Mouse (Mus musculus) lung, embryonic 16.5 days (tissue): ENCODE measurements around the gene Olfr1255. TPM values are rescaled to one million over a fixed set of nuclear protein-coding genes. Genes with fewer than 3 reads are reported as not detected.

Experiments used
- ATAC-seq: fragments of 200-750 bp; cut with Nextera tagmentation; 2 replicates; pipeline ENCODE4 v1.8.0; 2017; ENCODE audit warnings: low read depth, mild to moderate bottlenecking, moderate library complexity
- H3K27ac ChIP-seq: fragments of 300-500 bp; sonication (generic); 2 replicates; pipeline ENCODE4 v1.5.1; 2014; ENCODE audit warnings: mild to moderate bottlenecking, control low read depth, low read length
- H3K27me3 ChIP-seq: fragments of 300-500 bp; sonication (generic); 2 replicates; pipeline ENCODE4 v1.6.1; 2014; ENCODE audit warnings: low read depth, low read length, mixed read lengths; ENCODE audit not compliant: control insufficient read depth, insufficient read depth
- H3K36me3 ChIP-seq: fragments of 300-500 bp; sonication (generic); 2 replicates; pipeline ENCODE4 v1.6.1; 2014; ENCODE audit warnings: low read length; ENCODE audit not compliant: control insufficient read depth, insufficient read depth
- H3K4me1 ChIP-seq: fragments of 300-500 bp; sonication (generic); replicated peaks from 2 replicates; pipeline ENCODE4 v1.6.1; 2014; ENCODE audit warnings: low read length, mixed read lengths; ENCODE audit not compliant: control insufficient read depth, insufficient read depth
- H3K4me2 ChIP-seq: fragments of 300-500 bp; sonication (generic); 2 replicates; pipeline ENCODE4 v1.6.1; 2014; ENCODE audit warnings: low read depth, low read length, control low read depth
- H3K4me3 ChIP-seq: fragments of 300-500 bp; sonication (generic); 2 replicates; pipeline ENCODE4 v1.5.1; 2014; ENCODE audit warnings: mild to moderate bottlenecking, low read length, control low read depth
- H3K9ac ChIP-seq: fragments of 300-500 bp; sonication (generic); 2 replicates; pipeline ENCODE4 v1.6.1; 2014; ENCODE audit warnings: low read length, control low read depth
- H3K9me3 ChIP-seq: fragments of 300-500 bp; sonication (generic); 2 replicates; pipeline ENCODE4 v1.6.1; 2016; ENCODE audit warnings: low read length; ENCODE audit not compliant: control insufficient read depth
- WGBS: fragments of 180-500 bp; shearing (Covaris S2); extraction: QIAGEN DNeasy Blood & Tissue Kit; methylation state at CpG from one replicate; pipeline ENCODE4 v1.1.7; 2014; 5-methylcytosine and 5-hydroxymethylcytosine counted together
- polyA plus RNA-seq: library from polyadenylated mRNA; unstranded; fragments of >200 nt; fragmentation: Nextera tagmentation; extraction: Ambion mirVana; gene quantifications from 2 replicates; pipeline ENCODE4 v1.2.1, GENCODE M21; 2015

Gene Olfr1255
- not detected in 2 replicates for polyA plus RNA-seq

DNA sequence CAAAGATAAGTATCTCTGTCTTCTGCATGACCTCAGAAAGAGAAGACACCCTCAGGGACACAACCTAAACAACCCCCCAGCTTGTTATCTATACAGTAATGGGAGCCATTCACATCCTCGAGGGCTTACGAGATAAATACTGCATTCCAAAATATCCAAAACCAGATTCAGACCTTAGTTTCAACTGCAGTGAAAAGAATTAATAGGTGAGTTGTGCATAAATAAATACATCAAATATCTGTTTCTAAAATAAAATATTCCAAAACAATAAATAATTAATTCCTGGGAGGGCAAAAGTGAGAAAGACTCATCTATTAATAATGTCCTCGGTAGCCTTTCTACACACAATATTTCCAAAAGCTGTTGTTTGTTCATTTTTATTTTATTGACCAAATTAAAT, at the start of gene Olfr1255:
Gene Olfr1255, plus strand, starts transcription at position 301 of the 400 bp plus-strand sequence.
- no peak for ATAC-seq
- H3K4me3 ChIP-seq, result no peak within 1 kb of the TSS
- H3K27me3 ChIP-seq, result no peaks in the 10 kb centered on the region
- no peak within 1 kb of the TSS for H3K27ac ChIP-seq
- H3K4me1 ChIP-seq, result no peaks in the 10 kb centered on the region
- no peaks in the 10 kb centered on the region for H3K9me3 ChIP-seq
- no peak within 1 kb of the TSS for H3K4me2 ChIP-seq
- WGBS, result 76% methylated on average over 3 of the region's 3 CpGs
- no peak within 1 kb of the TSS for H3K9ac ChIP-seq
- no peaks in the 10 kb centered on the region for H3K36me3 ChIP-seq

- Histone ChIP-seq H3K9ac (no peak within 1 kb of the TSS), H3K36me3 (no peaks in the 10 kb centered on the region), H3K4me2 (no peak within 1 kb of the TSS), H3K9me3 (no peaks in the 10 kb centered on the region), H3K27ac (no peak within 1 kb of the TSS), H3K27me3 (no peaks in the 10 kb centered on the region), H3K4me3 (no peak within 1 kb of the TSS), H3K4me1 (no peaks in the 10 kb centered on the region)
- no peak for ATAC-seq
Measured at GRCm38 (mm10) chr2:89793519-89793918, 18.3 kb upstream of the Olfr1255 start, which contains the start of gene Olfr1254. Olfr1254 (minus strand) TSS chr2:89793619.

GRCm38 (mm10) chr2:89799583-89799982, 12.3 kb upstream of the Olfr1255 start:
- no peaks in the 10 kb centered on the region for H3K27me3 ChIP-seq

DNA sequence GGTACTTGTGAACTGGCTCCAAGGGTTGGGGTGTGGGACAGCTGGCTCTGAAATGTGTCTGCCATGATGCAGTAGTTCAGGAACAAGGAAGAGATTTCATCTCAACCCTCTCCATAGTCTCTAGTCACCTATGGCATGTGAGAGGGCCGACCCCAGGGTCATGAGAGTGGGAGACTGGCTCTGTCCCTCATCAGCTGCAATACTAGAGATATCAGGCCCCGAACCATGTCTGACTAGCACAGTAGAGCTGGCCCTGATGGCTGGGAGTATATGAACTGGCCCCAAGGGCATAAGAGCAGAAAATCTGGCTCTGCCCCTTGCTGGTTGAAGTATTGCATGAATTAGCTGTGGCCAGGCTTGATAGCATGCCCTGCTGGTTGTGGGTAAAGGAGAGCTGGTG, 1.1 kb upstream of the Olfr1255 start:
- Histone ChIP-seq H3K9me3 (no peaks in the 10 kb centered on the region), H3K36me3 (no peaks in the 10 kb centered on the region), H3K27me3 (no peaks in the 10 kb centered on the region), H3K4me2 (no peak overlapping the region), H3K4me1 (no peaks in the 10 kb centered on the region), H3K9ac (no peak overlapping the region), H3K4me3 (no peak overlapping the region), H3K27ac (no peak overlapping the region)
- 69% methylated on average over 2 of the region's 2 CpGs for WGBS
- ATAC-seq, result no peak

More at GRCm38 (mm10) chr2:89799583-89799982, 12.3 kb upstream of the Olfr1255 start:
- no peak overlapping the region for H3K4me3 ChIP-seq
- H3K4me2 ChIP-seq, result no peak overlapping the region
- H3K27ac ChIP-seq, result no peak overlapping the region
- no peak for ATAC-seq
- no peaks in the 10 kb centered on the region for H3K36me3 ChIP-seq
- H3K9me3 ChIP-seq, result no peaks in the 10 kb centered on the region
- no peak overlapping the region for H3K9ac ChIP-seq
- H3K4me1 ChIP-seq, result no peaks in the 10 kb centered on the region
- WGBS, result 85% methylated on average over 3 of the region's 3 CpGs

- Histone ChIP-seq H3K9ac (no peak overlapping the region), H3K27ac (no peak overlapping the region), H3K4me1 (no peaks in the 10 kb centered on the region), H3K9me3 (no peaks in the 10 kb centered on the region), H3K4me2 (no peak overlapping the region), H3K4me3 (no peak overlapping the region), H3K27me3 (no peaks in the 10 kb centered on the region), H3K36me3 (no peaks in the 10 kb centered on the region)
- ATAC-seq, result no peak
- WGBS, result 63% methylated on average over 1 of the region's 1 CpGs
Measured at GRCm38 (mm10) chr2:89820216-89820615, 8.4 kb downstream of the Olfr1255 start.

DNA sequence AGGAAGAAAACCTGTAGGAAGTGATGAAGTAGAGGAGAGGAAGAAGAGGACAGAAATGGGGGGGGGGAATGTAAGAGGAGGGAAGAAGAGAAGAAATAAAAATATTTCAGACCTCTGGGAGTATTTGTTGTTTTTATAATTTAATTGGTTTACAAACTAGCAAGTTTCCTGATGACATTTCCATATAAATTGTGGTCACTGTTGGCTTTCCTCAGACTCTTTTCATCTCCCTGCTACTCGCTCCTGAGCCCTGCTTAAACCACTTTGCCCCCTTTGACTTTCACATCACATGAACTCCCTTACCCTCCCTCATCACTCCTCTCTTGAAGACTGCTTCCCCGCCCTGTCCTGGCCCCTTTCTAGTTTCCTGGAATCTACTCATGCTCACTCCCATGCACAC, 29.6 kb downstream of the Olfr1255 start, which contains the start of gene Olfr1256:
Gene Olfr1256, minus strand, starts transcription at position 101 of the 400 bp plus-strand sequence.
- WGBS, result 50% methylated on average over 2 of the region's 2 CpGs
- Histone ChIP-seq H3K4me1 (no peaks in the 10 kb centered on the region), H3K27me3 (no peaks in the 10 kb centered on the region), H3K4me3 (no peak within 1 kb of the TSS), H3K9ac (no peak within 1 kb of the TSS), H3K4me2 (no peak within 1 kb of the TSS), H3K36me3 (no peaks in the 10 kb centered on the region), H3K27ac (no peak within 1 kb of the TSS), H3K9me3 (no peaks in the 10 kb centered on the region)
- no peak for ATAC-seq

DNA sequence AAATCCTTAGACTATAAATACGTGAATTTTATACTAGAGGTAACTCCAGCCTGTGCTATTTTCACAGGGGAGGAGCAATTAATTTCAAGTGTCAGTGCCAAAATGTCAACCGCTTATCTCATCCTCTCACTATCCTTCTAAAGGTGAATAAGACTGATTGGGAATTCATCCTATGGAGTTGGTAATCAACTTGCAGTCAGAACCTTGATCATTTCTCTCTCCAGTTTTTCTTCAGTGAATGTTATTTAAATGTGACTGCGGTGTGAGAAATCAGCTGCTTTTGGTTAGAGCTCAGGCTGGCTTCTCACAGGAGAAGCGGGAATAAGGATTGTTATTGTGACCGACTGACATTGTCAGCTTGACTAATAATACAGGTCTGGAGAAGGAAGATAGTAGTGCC, 36.3 kb downstream of the Olfr1255 start, which contains the start of gene Olfr48:
Gene Olfr48, minus strand, starts transcription at position 101 of the 400 bp plus-strand sequence.
- no peak for ATAC-seq
- no peaks in the 10 kb centered on the region for H3K4me1 ChIP-seq
- H3K9ac ChIP-seq, result no peak within 1 kb of the TSS
- H3K27ac ChIP-seq, result no peak within 1 kb of the TSS
- H3K27me3 ChIP-seq, result no peaks in the 10 kb centered on the region
- no peaks in the 10 kb centered on the region for H3K36me3 ChIP-seq
- H3K9me3 ChIP-seq, result no peaks in the 10 kb centered on the region
- WGBS, result 68% methylated on average over 5 of the region's 5 CpGs
- H3K4me2 ChIP-seq, result no peak within 1 kb of the TSS
- no peak within 1 kb of the TSS for H3K4me3 ChIP-seq

- WGBS, result 77% methylated on average over 1 of the region's 1 CpGs
- no peak overlapping the region for H3K9ac ChIP-seq
- no peak overlapping the region for H3K4me3 ChIP-seq
- H3K4me1 ChIP-seq, result no peaks in the 10 kb centered on the region
- no peak overlapping the region for H3K27ac ChIP-seq
- ATAC-seq, result no peak
- no peaks in the 10 kb centered on the region for H3K9me3 ChIP-seq
- H3K36me3 ChIP-seq, result no peaks in the 10 kb centered on the region
- H3K4me2 ChIP-seq, result no peak overlapping the region
- no peaks in the 10 kb centered on the region for H3K27me3 ChIP-seq
Measured at GRCm38 (mm10) chr2:89849230-89849629, 37.4 kb downstream of the Olfr1255 start.
